Mouse (Mus musculus): ENCODE results near the gene Camk2g.

Gene Camk2g

DNA sequence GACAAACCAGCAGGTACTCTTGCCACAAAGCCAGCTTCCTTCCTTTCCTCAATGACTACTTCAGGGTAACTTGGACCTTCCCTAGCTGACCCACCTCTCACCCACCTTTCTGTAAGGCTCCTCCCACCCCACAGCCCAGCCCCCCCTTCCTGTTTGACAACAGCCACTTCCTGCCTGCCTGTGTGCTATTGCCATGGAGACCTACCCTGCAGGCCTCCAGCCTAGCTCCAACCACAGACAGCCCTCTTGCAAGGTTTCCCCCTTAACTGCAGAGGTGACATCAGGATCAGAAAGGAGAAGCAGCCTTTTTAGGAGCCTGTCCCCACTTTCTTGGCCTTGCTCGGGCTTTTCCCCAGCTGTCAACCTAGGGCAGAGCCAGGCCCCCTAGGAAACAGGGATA is 8.7 kb downstream of the Camk2g start:
- no peak for DNase-seq (ENCODE audit: low spot score)

DNA sequence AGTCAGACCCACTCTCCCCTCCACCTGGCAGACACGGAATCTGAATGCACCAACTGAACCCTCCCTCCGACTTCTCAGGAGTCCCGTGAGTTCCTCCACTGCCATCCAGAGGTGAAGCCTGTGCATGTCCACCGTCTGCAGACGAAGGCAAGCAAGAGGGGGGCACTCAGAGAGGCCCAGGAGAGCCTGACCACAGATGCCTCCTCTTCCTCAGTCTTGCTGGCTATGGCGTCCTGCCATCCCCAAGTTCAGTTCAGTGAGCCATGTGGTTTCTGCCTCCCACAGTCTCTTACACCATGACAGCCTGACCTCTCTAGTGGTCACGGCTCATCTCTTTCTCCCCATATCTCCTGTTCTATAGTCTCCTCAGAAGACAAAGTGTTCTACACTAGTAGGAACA is 9.2 kb downstream of the Camk2g start:
- DNase-seq (ENCODE audit: low spot score), result no peak

DNA sequence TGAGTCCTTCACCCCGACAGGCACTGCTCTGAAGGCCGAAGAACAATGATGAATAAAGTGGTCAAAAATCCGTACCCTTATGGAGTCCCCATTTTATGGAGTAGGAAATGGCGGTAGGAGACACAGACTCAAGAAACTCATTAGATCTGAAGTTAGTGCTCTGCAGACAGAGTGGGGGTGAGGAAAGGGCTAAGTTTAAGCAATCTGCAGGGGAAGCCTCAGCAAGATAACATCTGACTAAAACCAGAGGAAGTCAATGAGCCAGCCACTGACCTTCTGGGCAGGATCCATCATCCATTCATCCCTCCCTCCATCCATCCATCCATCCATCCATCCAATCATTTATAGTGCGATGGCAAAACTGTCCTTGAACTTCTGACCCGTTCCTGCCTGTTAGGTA is 10.4 kb downstream of the Camk2g start:
- no peak for DNase-seq (ENCODE audit: low spot score)

DNA sequence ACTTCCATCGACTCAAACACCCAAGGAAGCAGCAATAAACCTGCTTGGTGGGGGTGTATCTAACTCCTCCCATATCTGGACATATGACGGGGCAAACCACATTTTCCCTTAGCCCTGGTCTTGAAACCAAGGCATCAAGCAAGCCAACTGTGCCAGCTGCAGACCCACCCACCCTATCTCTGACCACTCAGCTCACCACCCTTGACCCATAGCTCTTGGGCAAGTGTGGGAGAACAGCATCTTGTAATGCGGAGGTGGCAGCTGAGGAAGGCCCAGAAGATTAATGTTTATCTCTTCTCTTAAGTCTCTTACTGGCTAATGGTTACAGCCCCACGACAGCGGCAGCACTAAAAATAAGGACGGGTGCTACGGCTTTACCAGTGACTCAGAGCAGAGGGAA is 11.0 kb downstream of the Camk2g start:
- no peak for DNase-seq (ENCODE audit: low spot score)

DNA sequence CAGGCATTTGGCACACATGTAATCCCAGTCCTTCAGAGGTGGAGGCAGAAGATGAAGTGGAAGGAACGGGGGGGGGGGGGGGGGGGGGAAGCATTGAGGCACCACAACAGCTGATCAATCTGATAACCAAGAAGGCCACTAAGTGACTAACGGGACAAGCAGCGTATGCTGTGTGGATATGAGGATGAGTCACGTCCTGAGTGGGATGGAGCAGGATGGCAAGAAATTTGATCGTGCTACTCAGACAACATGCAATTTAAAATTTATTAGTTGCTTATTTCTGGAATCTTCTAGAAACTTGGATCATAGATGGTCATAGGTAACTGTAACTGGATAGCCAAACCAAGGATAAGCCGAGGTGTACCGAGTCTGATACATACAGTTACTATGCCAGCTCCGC is 13.7 kb downstream of the Camk2g start:
- DNase-seq (ENCODE audit: low spot score), result no peak

DNA sequence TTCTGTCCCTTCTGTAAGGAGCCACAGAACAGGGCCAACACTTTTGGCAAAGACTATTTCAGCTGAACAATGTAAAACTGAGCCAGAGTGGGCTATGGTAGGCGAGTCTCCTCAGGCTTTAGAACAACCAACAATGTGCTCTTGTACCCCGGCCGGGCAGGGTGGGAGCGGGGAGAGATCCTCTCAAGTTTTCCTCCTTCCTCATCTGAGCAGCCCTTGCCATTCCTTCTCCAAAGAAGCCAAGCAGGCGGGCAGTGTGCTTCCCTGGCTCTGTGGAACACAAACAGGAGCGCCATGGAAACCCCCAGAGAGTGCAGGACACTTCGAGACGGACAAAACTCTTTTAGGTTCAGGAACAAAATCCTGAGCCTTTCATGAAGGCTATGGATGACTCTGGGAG is 15.4 kb downstream of the Camk2g start:
- no peak for DNase-seq (ENCODE audit: low spot score)

DNA sequence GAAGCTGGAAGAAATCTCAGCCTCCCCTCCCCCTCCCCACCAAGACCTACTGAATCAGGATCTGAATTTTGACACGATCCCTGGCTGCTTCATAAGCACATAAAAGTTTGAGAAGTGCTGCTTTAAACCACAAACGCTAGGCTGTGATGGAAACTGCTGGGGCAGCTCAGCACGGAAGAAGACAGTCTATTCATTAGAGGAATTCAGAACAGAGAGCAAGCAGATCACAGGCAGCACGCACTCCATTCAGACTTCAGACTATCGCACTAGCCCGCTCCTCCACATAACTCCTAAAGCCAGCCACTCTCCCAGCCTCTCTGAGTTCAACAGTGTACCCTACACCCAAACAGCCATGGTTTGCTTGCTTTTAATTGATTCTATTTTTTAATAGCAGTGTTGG is 18.2 kb downstream of the Camk2g start:
- no peak for DNase-seq (ENCODE audit: low spot score)

DNA sequence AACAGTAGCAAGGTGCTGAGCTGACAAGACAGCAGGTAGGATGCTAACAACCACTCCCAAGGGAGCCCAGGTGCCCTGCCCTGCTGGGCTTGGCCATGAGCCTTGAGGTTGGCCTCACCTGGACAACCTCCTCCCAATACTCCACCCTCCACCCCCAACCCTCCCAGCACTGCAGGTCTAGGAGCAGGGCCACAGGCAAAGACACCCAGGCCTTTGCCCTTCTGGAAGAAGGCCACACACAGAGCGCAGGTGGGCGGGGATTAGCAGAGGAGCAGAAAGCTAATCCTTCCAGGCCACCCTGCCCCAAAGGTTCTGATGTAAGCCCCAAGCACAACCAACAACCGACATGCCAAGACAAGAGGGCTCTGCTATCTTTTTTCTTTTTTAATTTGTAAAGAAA is 20.5 kb downstream of the Camk2g start:
- no peak for DNase-seq (ENCODE audit: low spot score)

DNA sequence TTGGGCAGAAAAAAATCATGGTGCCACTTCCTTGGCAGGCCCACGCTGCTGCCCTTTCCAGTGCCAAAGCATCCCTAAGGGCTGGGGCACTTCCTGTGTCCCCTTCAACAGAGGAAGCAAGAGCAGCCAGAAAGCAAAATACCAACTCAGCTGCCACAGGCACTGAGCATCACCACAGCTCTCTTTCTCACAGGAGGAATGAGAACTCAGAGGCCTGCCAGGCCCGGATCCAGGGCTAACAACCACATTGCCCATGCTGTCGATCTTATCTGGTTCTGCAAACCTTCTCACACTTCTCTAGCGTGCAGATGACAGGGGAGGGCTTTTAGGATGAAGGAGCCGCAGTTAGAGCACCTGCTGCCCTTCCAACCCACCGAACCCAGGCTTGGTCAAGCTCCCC is 21.1 kb downstream of the Camk2g start:
- no peak for DNase-seq (ENCODE audit: low spot score)

DNA sequence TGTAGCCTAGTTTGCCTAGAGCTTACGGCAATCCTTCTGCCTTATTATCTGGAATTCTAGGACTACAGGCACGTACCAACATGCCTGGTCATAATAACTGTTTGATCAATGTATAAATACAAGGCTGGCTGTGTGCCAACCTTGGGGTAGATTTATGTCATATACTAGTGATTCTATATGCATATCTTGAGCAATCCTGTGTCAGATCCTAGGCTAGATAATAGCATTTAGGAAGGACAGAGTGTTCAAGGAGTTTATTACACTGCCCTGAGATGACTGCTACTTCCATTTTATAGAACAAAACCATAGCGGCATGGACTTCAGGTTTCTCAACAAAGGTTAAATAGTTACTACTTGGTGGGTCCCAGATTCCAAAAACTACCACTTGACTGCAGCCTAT is 21.9 kb downstream of the Camk2g start:
- DNase-seq (ENCODE audit: low spot score), result no peak

DNA sequence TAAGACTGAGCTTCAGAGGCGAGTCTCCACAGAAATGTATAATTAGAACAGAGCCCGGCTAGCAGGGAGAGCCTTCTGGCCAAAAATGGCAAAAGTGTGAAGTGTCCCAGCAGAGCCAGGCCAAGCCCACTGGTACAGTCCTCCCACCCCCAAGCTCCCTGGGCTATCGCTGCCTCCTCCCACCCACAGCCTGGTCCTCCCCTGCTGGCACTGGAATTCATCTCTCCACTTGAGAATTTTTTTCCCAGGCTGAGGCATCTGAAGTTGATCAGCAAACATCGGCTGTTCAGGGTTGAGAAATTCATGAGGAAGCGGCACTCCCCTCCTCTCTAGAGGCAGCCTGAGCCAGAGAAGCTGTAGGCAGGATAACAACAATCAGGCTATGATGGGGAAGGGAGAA is 25.3 kb downstream of the Camk2g start:
- peak; percentile 59 for DNase-seq (ENCODE audit: low spot score)

DNA sequence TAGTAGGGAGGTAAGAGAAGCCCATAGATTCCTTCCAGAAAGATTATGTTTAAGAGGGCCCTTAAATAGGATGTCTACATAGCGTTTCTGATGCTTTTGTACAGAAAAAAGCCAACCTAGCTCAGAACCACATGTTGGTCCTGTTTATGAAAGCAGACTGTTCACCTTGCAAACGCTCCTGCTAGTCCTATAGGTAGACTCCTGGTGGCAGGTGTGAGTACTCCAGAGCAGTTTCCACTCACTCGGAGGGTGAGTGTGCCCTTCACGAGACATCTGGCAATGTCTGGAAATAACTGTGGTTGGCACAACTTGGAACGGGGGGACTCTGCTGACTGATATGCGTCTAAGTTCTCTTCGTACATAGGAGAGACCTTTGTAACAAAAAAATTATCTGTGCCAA is 26.0 kb downstream of the Camk2g start:
- DNase-seq (ENCODE audit: low spot score), result no peak

DNA sequence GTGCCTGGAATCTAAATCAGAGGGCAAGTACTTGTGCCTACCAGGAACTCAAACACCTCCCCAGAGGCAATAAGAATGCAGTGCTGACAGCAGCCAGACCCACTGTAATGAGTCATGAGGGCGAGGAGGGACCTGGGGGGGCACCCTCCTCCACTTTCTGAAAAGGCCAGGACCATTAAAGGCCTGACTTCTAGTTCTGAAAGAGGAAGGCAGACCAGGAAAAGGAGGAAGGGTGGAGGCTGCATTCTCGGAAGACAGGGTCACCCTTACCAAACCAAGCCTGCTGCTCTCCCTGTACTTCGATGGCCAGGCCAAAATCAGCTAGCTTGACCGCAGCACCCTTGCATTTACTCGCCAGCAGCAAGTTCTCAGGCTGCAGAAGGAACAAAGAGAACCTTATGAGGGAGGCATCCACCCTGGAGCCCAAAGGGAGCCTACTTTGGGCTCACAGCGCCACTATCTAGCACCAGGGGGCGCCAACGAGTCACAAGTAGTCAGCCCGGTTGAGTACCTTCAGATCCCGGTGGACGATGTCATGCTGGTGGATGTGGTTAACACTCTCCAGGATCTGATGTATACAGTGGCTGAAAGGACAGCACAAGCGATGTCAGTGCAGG is 28.1 kb downstream of the Camk2g start:
- peak; percentile 70 for DNase-seq (ENCODE audit: low spot score)

DNA sequence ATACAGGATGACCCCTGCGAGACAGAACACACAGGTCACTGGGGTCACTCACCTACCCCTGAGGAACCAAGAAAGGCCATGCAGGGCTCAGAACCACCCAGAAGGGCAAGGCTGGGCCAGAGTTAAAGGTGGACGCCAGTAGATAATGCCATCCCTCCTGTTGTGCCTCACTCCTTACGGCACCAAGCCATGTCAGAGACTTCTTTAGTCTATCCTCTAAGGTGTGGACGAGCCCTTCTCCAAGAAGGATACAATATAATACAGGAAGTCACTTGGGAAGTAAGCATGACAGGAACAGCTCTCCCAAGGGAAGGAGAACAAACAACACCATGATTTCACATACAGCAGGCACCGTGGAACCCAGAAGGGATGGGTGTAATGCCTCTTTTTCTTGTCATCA is 28.9 kb downstream of the Camk2g start:
- no peak for DNase-seq (ENCODE audit: low spot score)

DNA sequence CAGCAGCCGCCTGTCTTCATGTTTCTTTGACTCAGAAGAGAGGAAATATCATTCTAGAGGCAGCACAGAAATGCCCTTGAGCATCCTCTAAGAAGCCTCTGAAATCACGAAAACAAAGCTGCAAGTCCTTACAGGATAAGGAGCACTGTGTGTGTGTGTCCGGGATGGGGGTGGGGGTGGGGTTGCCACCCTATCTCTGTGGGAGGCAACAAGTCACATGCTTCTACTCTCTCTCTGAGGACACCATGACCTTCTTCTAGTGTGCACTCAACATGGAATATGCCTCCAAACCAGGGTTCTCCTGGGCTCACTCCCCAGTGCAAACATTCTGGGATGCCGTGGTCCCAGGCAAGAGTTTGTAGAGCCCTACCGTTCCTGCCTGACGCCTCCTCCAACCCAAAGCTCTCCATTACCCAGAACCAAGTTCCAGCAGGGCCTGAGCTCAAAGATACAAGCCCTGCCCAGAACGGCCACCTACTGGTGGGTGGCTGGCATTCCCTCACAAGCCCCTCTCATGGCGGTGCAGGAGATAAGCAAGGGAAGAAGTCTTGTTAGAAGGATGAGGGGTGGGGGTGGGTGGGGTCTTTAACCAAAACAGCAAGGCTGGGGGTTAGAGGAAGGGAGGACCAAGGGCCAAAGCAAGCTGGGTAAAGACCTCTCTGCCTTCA is 35.0 kb downstream of the Camk2g start:
- no peak for DNase-seq (ENCODE audit: low spot score)

DNA sequence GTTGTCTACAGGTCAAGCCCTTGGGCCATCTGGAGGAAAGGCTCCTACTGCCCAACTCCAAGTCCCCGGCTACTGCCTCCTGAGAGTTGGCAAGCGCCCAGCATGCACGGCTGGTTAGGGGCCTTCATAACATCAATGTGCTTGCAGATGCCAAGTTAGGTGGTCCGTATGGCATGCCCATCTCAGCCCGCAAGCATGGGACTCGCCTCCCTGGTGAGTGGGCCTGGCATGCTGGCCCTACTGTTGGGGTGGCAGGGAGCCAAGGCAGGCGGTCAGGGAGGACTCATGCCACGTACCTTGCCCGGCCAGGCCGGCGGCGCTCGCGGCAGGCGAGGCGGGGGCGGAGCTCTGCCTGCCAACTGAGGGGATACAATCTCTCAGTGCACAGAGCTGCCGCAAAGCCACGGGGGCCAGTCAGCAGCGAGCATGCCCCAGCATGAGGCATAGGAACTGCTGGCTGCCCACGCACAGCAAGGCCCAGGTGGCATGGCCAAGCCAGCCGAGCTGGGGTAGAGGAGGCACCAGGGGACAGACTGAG is 36.4 kb downstream of the Camk2g start:
- no peak for DNase-seq (ENCODE audit: low spot score)

DNA sequence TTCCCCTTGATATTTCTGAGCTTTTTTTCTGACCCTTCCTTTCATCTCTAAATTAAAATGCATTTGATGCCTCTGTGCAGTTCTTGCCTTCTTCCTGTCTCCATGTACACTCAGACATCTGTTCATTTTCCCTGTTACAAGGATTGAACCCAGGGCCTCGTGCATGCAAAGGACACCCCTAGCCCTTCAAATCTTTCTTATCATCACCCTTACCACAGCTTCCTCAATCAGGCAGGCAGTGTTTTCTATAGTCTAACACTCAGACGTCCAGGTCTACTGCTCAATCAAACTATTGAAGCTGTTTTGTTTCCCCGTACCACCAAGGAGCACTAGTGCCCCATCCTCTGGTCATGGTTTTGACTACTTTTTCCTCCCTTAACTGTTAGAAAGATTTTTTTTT is 40.1 kb downstream of the Camk2g start:
- no peak for DNase-seq (ENCODE audit: low spot score)

DNA sequence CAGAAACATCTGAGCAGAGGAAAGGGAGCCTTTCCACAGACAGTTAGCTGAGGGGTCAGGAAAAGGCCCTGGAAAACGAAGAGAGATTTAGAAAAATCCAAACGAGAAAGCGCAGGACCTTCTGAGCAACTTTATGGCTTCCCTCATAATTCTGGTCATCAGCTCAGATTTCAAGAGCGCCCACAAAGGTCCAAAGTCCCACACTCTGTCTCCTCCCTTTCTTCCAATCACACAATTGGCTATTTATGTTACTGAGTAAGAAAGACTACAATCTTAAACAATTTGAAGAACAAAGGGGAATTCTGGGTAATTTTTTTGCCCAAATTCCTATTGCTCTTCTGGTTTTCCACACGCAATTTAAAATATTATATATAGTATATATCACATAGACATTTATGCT is 43.4 kb downstream of the Camk2g start:
- DNase-seq (ENCODE audit: low spot score), result no peak

DNA sequence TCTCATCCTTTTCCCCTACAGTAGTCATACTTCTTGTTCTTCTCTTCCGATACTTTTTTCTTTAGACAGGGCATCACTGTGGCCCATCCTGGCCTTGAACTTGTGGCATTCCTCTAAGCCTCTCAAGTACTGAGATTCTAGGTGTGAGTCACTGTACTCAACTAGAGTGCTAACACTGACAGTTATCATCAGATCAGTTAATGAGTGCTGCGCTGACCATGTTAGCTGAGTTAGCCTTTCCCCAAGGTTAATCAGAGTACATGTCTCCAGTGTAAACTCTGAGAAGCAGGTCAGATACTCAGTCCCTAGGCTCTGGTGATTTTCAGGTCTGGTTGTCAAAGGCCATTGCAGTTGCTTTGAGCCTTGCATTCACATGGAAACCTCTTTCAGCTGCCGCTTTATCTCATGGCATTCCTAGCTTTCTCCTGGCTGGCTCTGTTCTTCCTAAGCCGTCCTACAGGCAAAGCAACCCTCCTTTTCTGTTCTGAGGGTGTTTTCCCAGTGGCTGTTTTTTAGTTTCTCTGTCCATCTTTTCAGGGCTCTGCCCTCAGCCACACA is 44.3 kb downstream of the Camk2g start:
- DNase-seq (ENCODE audit: low spot score), result no peak

DNA sequence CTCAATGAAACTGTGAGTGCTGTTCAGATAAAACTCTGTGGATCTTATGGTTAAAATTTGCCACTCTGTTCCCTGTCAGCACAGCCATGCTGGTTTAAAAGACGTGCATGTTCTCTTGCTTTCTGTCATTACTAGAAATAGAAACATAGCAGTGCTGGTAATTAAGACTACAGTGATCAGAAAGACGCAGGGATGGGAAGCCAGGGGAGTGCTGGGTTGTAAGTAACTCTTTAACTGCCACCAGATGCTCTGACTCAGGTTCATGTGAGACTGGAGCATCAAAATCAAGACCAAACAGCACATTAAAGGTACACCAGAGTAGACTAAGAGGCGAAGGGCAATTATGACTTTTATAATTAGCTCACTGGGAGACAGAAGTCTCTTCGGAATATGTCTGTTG is 45.5 kb downstream of the Camk2g start:
- DNase-seq (ENCODE audit: low spot score), result no peak

DNA sequence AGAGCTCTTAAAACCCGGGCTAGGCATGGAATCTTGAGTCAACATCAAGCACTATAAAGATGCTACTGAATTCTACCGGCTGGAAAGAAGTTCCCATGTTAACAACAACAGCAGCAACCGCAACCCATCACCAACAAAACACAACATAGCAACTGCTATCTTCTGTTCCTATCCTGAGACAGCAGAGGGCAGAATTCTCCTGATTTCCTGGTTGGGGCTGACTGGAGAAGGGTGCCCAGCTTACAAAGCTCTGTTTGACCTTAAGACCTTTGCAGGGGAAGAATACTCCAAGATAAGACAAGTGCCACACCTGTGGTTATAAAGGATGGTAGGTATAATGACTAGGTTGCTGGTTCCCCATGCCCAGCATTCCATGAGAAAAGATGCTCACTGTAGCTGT is 47.0 kb downstream of the Camk2g start:
- DNase-seq (ENCODE audit: low spot score), result no peak

DNA sequence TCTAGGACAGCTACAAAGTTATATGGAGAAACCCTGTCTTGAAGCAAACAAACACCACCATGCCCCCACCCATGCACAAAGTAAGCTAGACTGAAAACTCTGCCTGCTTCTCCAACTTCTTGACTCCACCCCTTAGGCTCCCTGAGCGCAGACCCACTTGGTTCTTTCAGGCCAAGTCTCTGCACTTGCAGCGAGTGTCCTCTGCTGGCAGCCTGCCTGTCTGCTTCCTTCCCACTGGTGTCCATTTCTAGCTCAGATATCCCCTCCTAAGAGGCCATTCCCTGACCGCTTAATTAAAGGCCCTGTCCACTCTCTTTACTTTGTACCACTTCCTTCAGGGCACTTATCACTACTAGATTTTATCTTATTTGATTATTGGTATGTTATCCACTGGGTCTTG is 50.3 kb downstream of the Camk2g start:
- no peak for DNase-seq (ENCODE audit: low spot score)

DNA sequence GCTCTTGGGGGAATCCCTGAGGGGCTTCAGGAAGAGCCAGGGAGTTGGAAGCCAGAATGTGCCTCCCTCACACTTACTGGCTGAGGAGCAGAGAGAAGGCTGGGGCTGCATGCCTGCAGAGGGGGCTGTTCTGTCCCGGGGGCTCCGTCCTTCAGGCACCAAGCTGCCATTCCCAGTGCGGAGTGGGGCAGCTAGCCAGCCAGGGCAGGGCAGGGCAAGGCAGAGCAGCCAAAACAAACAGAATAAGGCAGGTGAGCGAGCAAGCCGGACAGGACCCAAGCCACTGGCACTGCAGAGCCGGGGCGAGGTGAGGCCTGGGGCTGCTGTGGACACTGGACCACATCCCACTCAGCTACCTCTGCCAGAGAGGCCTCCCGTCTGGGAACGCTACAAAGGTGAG is 52.6 kb downstream of the Camk2g start:
- DNase-seq (ENCODE audit: low spot score), result no peak

DNA sequence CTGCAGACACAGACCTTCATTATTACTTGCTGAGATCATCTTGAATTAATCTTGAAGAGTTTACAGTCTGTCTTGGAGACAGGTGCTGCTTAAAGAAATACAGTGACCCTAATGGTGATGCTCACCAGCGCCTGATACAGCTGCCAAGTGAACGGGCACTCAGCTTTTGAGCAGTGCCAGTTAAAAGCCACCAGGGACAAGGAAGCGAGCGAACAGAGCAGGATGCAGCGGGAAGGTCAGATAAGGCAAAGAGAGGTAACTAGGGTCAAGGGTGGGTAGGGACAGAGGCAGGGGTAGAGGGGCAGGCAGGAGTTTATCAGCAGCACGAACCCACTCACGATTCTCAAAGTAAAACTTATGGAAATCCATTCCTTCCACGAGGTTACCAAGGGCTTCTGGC is 55.4 kb downstream of the Camk2g start:
- no peak for DNase-seq (ENCODE audit: low spot score)
